Mouse (Mus musculus) lung, adult 2 months (tissue): ENCODE results near the gene Ndst2.

Experiments used
- CTCF ChIP-seq: fragments of 200-500 bp; IDR thresholded peaks from 2 replicates; pipeline ENCODE4 v1.5.1; 2011; ENCODE audit warnings: mild to moderate bottlenecking, low read length, control low read depth; ENCODE audit not compliant: insufficient read depth
- POLR2A ChIP-seq: fragments of 200-500 bp; IDR thresholded peaks from 2 replicates; pipeline ENCODE4 v1.6.1; 2011; ENCODE audit warnings: low read depth, mild to moderate bottlenecking, control low read depth, low read length, borderline replicate concordance; ENCODE audit errors: extremely low read depth

- TF ChIP-seq POLR2A (peak; percentile 85; the same call in 1 of the 2 replicates), CTCF (no peak)
Observed at GRCm38 (mm10) chr14:20694884-20695760, 39.2 kb downstream of the Ndst2 start, which contains the start of gene Fut11.
